Mouse (Mus musculus) hindbrain, postnatal 0 days (tissue): ENCODE data around the gene Tent4b. TPM values are rescaled to one million over a fixed set of nuclear protein-coding genes. Genes with fewer than 3 reads are reported as not detected.

Source experiments
- ATAC-seq: fragments of 200-750 bp; cut with Nextera tagmentation; 2 replicates; pipeline ENCODE4 v1.8.0; 2017; ENCODE audit warnings: mild to moderate bottlenecking, moderate TSS enrichment, moderate library complexity
- DNase-seq: peaks from one replicate; pipeline ENCODE4 v3.0.0-alpha.2; 2015; ENCODE audit warnings: low spot score
- H3K27ac ChIP-seq: fragments of 300-500 bp; sonication (generic); 2 replicates; pipeline ENCODE4 v1.5.1; 2014; ENCODE audit warnings: mild to moderate bottlenecking
- H3K27me3 ChIP-seq: fragments of 300-500 bp; sonication (generic); 2 replicates; pipeline ENCODE4 v1.6.1; 2014; ENCODE audit warnings: low read length, mixed read lengths; ENCODE audit not compliant: insufficient read depth
- H3K36me3 ChIP-seq: fragments of 300-500 bp; sonication (generic); 2 replicates; pipeline ENCODE4 v1.6.1; 2014; ENCODE audit warnings: low read length, mixed read lengths; ENCODE audit not compliant: insufficient read depth
- H3K4me1 ChIP-seq: fragments of 300-500 bp; sonication (generic); 2 replicates; pipeline ENCODE4 v1.6.1; 2014; ENCODE audit warnings: antibody characterized with exemption, low read length, mixed read lengths; ENCODE audit not compliant: insufficient read depth
- H3K4me2 ChIP-seq: fragments of 300-500 bp; sonication (generic); 2 replicates; pipeline ENCODE4 v1.6.1; 2014; ENCODE audit warnings: low read depth, mild to moderate bottlenecking, low read length, moderate library complexity, mixed read lengths
- H3K4me3 ChIP-seq: fragments of 300-500 bp; sonication (generic); 2 replicates; pipeline ENCODE4 v1.5.1; 2014; ENCODE audit warnings: low read length
- H3K9ac ChIP-seq: fragments of 300-500 bp; sonication (generic); replicated peaks from 2 replicates; pipeline ENCODE4 v1.6.1; 2014; ENCODE audit warnings: mild to moderate bottlenecking, low read length, moderate library complexity, mixed read lengths
- H3K9me3 ChIP-seq: fragments of 300-500 bp; sonication (generic); 2 replicates; pipeline ENCODE4 v1.6.1; 2016; ENCODE audit warnings: low read length, mixed read lengths
- CTCF ChIP-seq: IDR thresholded peaks from 2 replicates; pipeline ENCODE4 v1.5.1; 2016; ENCODE audit warnings: antibody characterized with exemption, control low read depth, low read depth
- WGBS: fragments of 180-500 bp; shearing (Covaris S2); extraction: QIAGEN DNeasy Blood & Tissue Kit; methylation state at CpG from one replicate; pipeline ENCODE4 v1.1.7; 2014; 5-methylcytosine and 5-hydroxymethylcytosine counted together
- polyA plus RNA-seq: library from polyadenylated mRNA; unstranded; fragments of >200 nt; fragmentation: Nextera tagmentation; extraction: Ambion mirVana; gene quantifications from 2 replicates; pipeline ENCODE4 v1.2.1, GENCODE M21; 2015
- total RNA-seq: library from RNA; depleted of rRNA; stranded (reverse); fragments of >200 nt; gene quantifications from 2 replicates; pipeline ENCODE4 v1.2.3, GENCODE M21; 2014

Gene Tent4b
- total and polyA plus RNA-seq, 2 experiments from 2014 or later = 7.9 to 33.6 TPM

DNA sequence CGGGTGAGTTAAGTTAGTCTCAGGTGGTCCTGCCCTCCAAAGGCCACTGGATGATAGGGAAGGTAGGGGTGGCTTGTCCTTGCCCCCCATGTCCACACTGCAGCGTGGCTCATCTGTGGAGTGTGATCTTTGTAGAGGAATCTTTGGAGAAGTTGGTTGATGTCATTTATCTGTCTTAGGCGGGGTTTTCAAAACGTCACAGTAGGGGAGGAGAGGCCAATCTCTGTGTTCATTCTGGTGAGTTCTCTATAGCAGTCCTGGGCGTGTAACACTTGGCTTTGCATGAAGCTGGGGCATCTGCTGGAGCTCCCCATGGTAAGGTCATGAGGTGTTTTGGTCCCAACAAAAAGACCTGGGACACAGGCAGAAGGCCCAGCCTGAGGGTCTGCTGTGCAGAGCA, 75.1 kb downstream of the Tent4b start:
- no peak for ATAC-seq
- WGBS = 85% methylated on average over 5 of the region's 5 CpGs

DNA sequence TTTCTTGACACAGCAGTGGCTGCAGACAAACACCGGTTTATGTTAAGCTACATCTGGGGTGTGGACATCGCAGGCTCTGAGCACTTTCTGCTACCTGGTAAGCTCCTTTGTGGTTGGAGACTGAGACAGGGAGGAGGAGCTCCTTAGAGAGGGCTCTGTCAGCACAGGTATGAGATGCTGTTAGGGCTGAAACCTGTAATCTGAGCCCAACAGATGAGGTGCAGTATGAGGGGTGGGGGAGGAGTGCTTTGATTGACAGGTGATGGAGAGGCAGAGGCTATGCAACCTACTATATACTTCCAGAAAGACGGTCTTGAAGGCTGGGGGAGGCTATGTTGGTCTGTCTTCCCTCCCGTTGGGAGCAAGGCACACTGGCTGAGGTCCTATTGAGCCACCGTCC, 80.2 kb downstream of the Tent4b start:
- no peaks in the 10 kb centered on the region for H3K9me3 ChIP-seq
- WGBS = 66% methylated on average over 5 of the region's 5 CpGs
- no peak overlapping the region for H3K4me2 ChIP-seq
- ATAC-seq = no peak
- no peak for TF ChIP-seq CTCF
- no peak for DNase-seq
- no peaks in the 10 kb centered on the region for H3K36me3 ChIP-seq
- H3K27me3 ChIP-seq = no peaks in the 10 kb centered on the region
- H3K4me1 ChIP-seq = no peaks in the 10 kb centered on the region
- no peak overlapping the region for H3K27ac ChIP-seq
- H3K4me3 ChIP-seq = no peak overlapping the region
- H3K9ac ChIP-seq = no peak overlapping the region

More for the DNA sequence above, 75.1 kb downstream of the Tent4b start:
- H3K27ac ChIP-seq = no peak overlapping the region
- no peak overlapping the region for H3K9ac ChIP-seq
- no peaks in the 10 kb centered on the region for H3K4me1 ChIP-seq
- no peaks in the 10 kb centered on the region for H3K9me3 ChIP-seq
- H3K4me2 ChIP-seq = no peak overlapping the region
- H3K36me3 ChIP-seq = no peaks in the 10 kb centered on the region
- TF ChIP-seq CTCF = no peak
- DNase-seq = no peak
- no peak overlapping the region for H3K4me3 ChIP-seq
- H3K27me3 ChIP-seq = no peaks in the 10 kb centered on the region

DNA sequence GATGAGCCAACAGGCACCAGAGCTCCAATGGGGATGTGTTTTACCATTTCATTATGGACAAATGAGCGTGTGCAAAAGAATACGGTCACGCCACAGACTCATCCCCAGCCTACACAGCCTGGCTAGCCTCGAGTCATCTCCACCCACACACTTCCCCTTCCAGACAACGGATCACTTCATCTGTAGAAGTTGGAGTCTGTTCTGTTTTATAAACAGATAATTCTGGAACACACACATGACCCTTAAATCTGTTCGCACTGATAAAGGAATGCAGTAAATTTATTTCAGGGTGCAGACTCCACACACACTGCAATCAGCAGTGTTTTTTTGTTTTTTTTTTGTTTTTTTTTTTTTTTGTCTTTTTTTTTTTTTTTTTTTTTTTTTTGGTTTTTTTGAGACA, 80.7 kb downstream of the Tent4b start:
- TF ChIP-seq CTCF = no peak
- 86% methylated on average over 6 of the region's 6 CpGs for WGBS
- Histone ChIP-seq H3K9ac (no peak overlapping the region), H3K27me3 (no peaks in the 10 kb centered on the region), H3K27ac (no peak overlapping the region), H3K4me2 (no peak overlapping the region), H3K36me3 (no peaks in the 10 kb centered on the region), H3K4me3 (no peak overlapping the region), H3K4me1 (no peaks in the 10 kb centered on the region), H3K9me3 (no peaks in the 10 kb centered on the region)
- DNase-seq = no peak
- no peak for ATAC-seq

DNA sequence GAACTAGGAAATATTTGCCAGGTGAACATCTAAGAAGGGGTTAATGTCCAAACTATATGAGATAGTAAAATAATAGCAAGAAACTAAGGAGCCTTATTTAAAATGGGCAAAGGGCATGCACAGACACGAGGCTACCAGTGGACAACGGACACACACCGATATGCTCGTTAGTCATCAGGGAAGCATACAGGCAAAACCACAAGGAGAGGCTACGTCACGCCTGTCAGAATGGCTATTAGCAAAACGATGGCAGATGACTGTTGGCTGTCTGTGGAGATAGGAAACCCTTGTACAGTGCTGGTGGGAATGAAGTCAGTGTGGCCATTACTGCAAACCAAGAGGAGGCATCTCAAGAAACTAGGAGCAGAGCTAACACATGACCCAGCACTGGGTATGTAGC, 81.9 kb downstream of the Tent4b start:
- Histone ChIP-seq H3K4me2 (no peak overlapping the region), H3K36me3 (no peaks in the 10 kb centered on the region), H3K4me3 (no peak overlapping the region), H3K4me1 (no peaks in the 10 kb centered on the region), H3K9ac (no peak overlapping the region), H3K27me3 (no peaks in the 10 kb centered on the region), H3K27ac (no peak overlapping the region), H3K9me3 (no peaks in the 10 kb centered on the region)
- ATAC-seq (no peak), DNase-seq (no peak)
- WGBS = 65% methylated on average over 7 of the region's 7 CpGs
- TF ChIP-seq CTCF = no peak

DNA sequence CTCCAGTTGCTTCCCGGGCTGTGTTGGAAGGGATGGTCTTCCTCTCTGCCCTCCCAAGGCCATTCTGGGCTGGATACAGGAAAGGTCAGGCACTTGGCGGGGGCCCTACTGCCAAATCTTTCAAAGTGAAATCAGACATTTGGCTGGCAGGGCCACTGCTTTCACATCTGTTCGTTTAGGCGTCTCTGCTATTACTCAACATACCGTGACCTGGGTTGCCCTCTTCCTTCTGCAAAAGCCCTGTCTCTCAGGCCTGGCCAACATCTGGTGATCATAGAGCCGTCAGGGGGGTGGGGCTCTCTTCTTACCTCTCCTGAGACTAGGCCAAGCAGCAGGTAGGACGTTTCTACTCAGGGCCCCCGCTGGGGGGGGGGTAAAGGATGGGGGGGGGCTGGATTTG, 83.7 kb downstream of the Tent4b start:
- 56% methylated on average over 8 of the region's 8 CpGs for WGBS
- Histone ChIP-seq H3K4me1 (no peaks in the 10 kb centered on the region), H3K36me3 (no peaks in the 10 kb centered on the region), H3K27me3 (no peaks in the 10 kb centered on the region), H3K27ac (no peak overlapping the region), H3K9me3 (no peaks in the 10 kb centered on the region), H3K4me2 (no peak overlapping the region), H3K9ac (no peak overlapping the region), H3K4me3 (no peak overlapping the region)
- no peak for TF ChIP-seq CTCF
- ATAC-seq (no peak), DNase-seq (no peak)

DNA sequence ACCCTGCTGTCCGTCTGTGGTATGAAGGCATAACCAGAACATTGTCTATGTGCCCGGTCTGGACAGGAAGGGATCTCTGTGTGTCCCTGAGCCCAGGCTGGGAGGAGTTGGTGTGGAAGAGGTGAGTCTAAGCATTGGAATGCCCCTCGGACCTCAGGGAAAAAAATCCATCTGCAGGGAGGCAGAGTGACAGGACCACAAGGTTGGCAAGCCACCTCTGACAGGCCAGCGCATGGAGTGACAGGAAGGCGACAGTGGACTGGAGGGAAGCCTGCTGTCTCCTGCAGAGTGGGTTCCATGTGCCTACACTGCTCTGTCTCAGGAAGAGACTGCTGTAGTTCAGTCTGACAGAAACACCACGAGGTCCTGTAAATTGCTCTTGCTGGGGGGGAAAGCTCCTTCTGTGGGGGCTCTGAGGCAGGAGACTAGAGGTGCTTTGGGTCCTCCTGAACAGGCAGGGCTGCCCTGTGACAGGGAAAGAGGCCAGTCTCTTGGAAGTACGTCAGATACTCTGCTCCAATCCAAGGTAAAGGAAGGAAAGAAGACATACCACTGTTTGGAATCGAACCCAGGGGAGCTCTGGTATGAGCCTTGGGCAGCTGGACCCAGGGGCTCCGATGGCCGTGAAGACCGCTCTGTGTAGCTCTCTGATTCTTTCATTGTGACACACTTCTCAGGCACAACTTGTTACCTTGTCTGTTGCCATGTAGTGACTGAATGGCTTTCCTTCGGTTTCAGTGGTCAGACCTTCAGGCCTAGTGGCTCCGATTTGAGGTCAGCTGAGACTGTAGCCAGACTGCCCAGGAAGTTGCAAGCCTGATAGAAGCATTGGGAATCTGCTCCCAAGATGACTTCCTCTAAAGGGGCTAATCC, 84.5 kb downstream of the Tent4b start:
- no peaks in the 10 kb centered on the region for H3K4me1 ChIP-seq
- H3K27ac ChIP-seq = no peak overlapping the region
- no peak overlapping the region for H3K9ac ChIP-seq
- 82% methylated on average over 13 of the region's 13 CpGs for WGBS
- DNase-seq (no peak), ATAC-seq (no peak)
- no peaks in the 10 kb centered on the region for H3K36me3 ChIP-seq
- H3K4me3 ChIP-seq = no peak overlapping the region
- H3K27me3 ChIP-seq = no peaks in the 10 kb centered on the region
- TF ChIP-seq CTCF = no peak
- no peaks in the 10 kb centered on the region for H3K9me3 ChIP-seq
- no peak overlapping the region for H3K4me2 ChIP-seq

DNA sequence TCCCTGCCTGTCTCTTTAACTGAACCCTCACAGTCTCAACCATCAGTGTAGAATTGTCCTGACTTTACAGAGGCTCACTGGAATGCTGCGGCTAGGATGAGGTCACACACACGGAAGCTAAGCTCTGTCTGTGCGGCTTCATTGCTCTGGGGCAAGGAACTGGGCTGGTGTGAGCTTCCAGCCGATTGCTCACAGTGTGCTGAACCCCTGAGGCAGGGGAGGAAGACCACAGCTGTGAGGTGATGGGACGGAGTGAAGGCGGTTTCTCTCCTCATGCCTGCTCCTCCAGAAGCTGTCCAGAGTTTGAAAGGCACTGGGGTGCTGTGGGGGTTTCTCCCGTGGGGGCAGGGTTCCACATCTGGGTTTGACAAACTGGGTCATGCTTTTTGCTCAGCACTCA, 85.7 kb downstream of the Tent4b start:
- H3K36me3 ChIP-seq = no peaks in the 10 kb centered on the region
- H3K9ac ChIP-seq = no peak overlapping the region
- no peaks in the 10 kb centered on the region for H3K4me1 ChIP-seq
- H3K4me2 ChIP-seq = no peak overlapping the region
- 72% methylated on average over 7 of the region's 7 CpGs for WGBS
- H3K27me3 ChIP-seq = no peaks in the 10 kb centered on the region
- H3K4me3 ChIP-seq = no peak overlapping the region
- DNase-seq (no peak), ATAC-seq (no peak)
- H3K27ac ChIP-seq = no peak overlapping the region
- TF ChIP-seq CTCF = no peak
- no peaks in the 10 kb centered on the region for H3K9me3 ChIP-seq
